Comparison of ENCODE assay signal across 20 mouse cellular contexts in the genomic region with DNA sequence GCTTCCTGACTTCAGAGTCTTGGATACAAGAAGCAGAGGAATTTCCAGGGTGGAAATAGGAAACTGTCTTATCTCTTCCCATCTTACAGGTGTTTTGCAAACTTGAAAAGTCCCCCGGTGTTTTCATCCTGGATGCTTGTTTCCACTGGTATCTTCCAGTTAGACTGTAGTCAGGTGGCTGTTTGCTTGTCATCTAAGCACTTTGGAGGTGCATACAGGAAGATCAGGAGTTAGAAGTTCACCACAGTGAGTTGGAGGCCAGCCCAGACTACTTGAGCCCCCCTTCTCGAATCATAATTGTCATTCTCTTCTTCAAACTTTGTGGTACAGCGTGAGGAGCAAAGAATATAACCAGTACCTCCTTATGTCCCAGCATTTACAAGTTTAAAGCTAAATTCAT. TPM values are rescaled to one million over a fixed set of nuclear protein-coding genes. Genes with fewer than 3 reads are reported as not detected.
DNase-seq lines count a peak whose midpoint lies in the region; ATAC-seq and TF ChIP-seq lines count a peak whose summit lies in the region.
"Had no signal": no experiment of that assay in that cellular context is flagged by ENCODE, and none has a peak within 500 bp of the region (broad histone marks: within the 10 kb centered on the region; RNA-seq: fewer than 3 reads in every experiment).

No protein-coding gene starts in this region.

- TF ChIP-seq EP300 in lung, postnatal 0 days (IDR thresholded peaks at IDR 0.05): no peak

- H3K27ac ChIP-seq in heart, embryonic 15.5 days: no peak overlapping the region
- peak overlapping the region; percentile 76; the same call in 1 of the 2 replicates for H3K27ac ChIP-seq in lung, postnatal 0 days (ENCODE audit: low read length)

- no peak for TF ChIP-seq CTCF in lung, postnatal 0 days (IDR thresholded peaks at IDR 0.05)

- H3K9me3 ChIP-seq in heart, embryonic 15.5 days (replicated peaks): no peaks in the 10 kb centered on the region
- H3K9me3 ChIP-seq in lung, postnatal 0 days (ENCODE audit: low read length): no peaks in the 10 kb centered on the region
- H3K9me3 ChIP-seq: embryonic facial prominence, embryonic 15.5 days; limb, embryonic 10.5 days; megakaryocyte, embryonic 14.5 days had no signal

- no peak overlapping the region for H3K4me3 ChIP-seq in heart, embryonic 15.5 days
- no peak overlapping the region for H3K4me3 ChIP-seq in lung, postnatal 0 days (ENCODE audit: low read depth, low read length)

- 69% methylated on average over 3 of the region's 3 CpGs for WGBS in heart, embryonic 15.5 days
- WGBS in lung, postnatal 0 days: 48% methylated on average over 3 of the region's 3 CpGs

- no peak for ATAC-seq in heart, embryonic 15.5 days (replicated peaks; ENCODE audit: insufficient number of reproducible peaks, insufficient read depth, low FRiP score, low read depth)
- ATAC-seq in lung, postnatal 0 days: no peak

- H3K36me3 ChIP-seq in heart, embryonic 15.5 days: no peaks in the 10 kb centered on the region
- no peaks in the 10 kb centered on the region for H3K36me3 ChIP-seq in lung, postnatal 0 days (ENCODE audit: insufficient read depth, low read length)
- H3K36me3 ChIP-seq: embryonic facial prominence, embryonic 15.5 days; limb, embryonic 10.5 days had no signal

- DNase-seq in cerebellum, adult 11-12 months: peak; percentile 34
- DNase-seq in cerebellum, adult 11 months: no peak
- no peak for DNase-seq in heart, adult 8-10 months (ENCODE audit: low spot score)
- DNase-seq in lung, postnatal 0 days (ENCODE audit: low spot score): no peak
- no peak for DNase-seq in lung, postnatal 14 days
- DNase-seq in thymus, postnatal 4 days: peak; percentile 4
- no peak for DNase-seq in thymus, postnatal 25 days
- DNase-seq: embryo, embryonic 11 days; gastrocnemius, postnatal 10 days; kidney, adult 9 months; kidney, postnatal 4 days; layer of hippocampus, adult 9-11 months; liver, postnatal 0 days; right cerebral cortex, postnatal 25 days; thymus, postnatal 14 days had no signal

- H3K9ac ChIP-seq in heart, embryonic 15.5 days: 0 out of 2 replicates have a peak overlapping the region, but pooled peaks have one; percentile 46
- no peak overlapping the region for H3K9ac ChIP-seq in lung, postnatal 0 days (replicated peaks; ENCODE audit: low read depth)

- peaks cover 21% of the 10 kb centered on the region for H3K4me1 ChIP-seq in heart, embryonic 15.5 days (replicated peaks)
- peaks cover 11% of the 10 kb centered on the region for H3K4me1 ChIP-seq in lung, postnatal 0 days (ENCODE audit: insufficient read depth, low read depth, low read length)

- no peaks in the 10 kb centered on the region for H3K27me3 ChIP-seq in heart, embryonic 15.5 days
- H3K27me3 ChIP-seq in lung, postnatal 0 days (replicated peaks; ENCODE audit: insufficient read depth, low read length): no peaks in the 10 kb centered on the region
- H3K27me3 ChIP-seq: embryonic facial prominence, embryonic 15.5 days; megakaryocyte, embryonic 14.5 days had no signal

- peak overlapping the region; percentile 68; the same call in 1 of the 2 replicates for H3K4me2 ChIP-seq in heart, embryonic 15.5 days
- H3K4me2 ChIP-seq in lung, postnatal 0 days (replicated peaks; ENCODE audit: low read depth, low read length): no peak overlapping the region

RNA-seq across cellular contexts. Expression of a gene that starts 1.1 kb away (rescaled TPM):
- 0.08 and 0.10 TPM in 2 replicates for polyA plus RNA-seq in heart, embryonic 15.5 days (2015; fragmentation: Nextera tagmentation; extraction: Ambion mirVana)
- total RNA-seq in heart, adult 8-10 months (2022): under 1 TPM; 0.41 to 0.92 (median 0.43) TPM
- 0.06 TPM in 1 of 2 replicates, not detected in the other for polyA plus RNA-seq in lung, postnatal 0 days (2015; fragmentation: Nextera tagmentation; extraction: Ambion mirVana)
- polyA plus RNA-seq: heart, postnatal 0 days; liver, postnatal 0 days had no signal

RNA-seq across cellular contexts. Expression of a gene that starts 1.4 kb away (rescaled TPM):
- polyA plus RNA-seq in heart, embryonic 15.5 days (2015; fragmentation: Nextera tagmentation; extraction: Ambion mirVana): 3.0 and 3.5 TPM in 2 replicates
- 10 to 100 TPM; 15.6 to 18.8 (median 16.4) TPM for total RNA-seq in heart, adult 8-10 months (2022)
- polyA plus RNA-seq in lung, postnatal 0 days (2015; fragmentation: Nextera tagmentation; extraction: Ambion mirVana): 2.3 and 2.7 TPM in 2 replicates

RNA-seq across cellular contexts. Expression of a gene that starts 34.1 kb away (rescaled TPM):
- polyA plus RNA-seq in heart, embryonic 15.5 days (2015; fragmentation: Nextera tagmentation; extraction: Ambion mirVana): 7.0 and 8.5 TPM in 2 replicates
- total RNA-seq in heart, adult 8-10 months (2022): 10 to 100 TPM in 2 of 4 experiments, 1 to 10 TPM in 2; 8.1 to 12.5 (median 10.0) TPM
- 23.6 and 27.5 TPM in 2 replicates for polyA plus RNA-seq in lung, postnatal 0 days (2015; fragmentation: Nextera tagmentation; extraction: Ambion mirVana)

Comparison
In these comparisons a context has a peak if more than half of its experiments do, and no peak if none do; other contexts are left out.
1. DNase-seq: peak in cerebellum, adult 11-12 months (single experiment) and thymus, postnatal 4 days (single experiment); none in cerebellum, adult 11 months (single experiment), heart, adult 8-10 months (single experiment), lung, postnatal 0 days (single experiment), lung, postnatal 14 days (single experiment) and thymus, postnatal 25 days (single experiment).